Mouse (Mus musculus) gastrocnemius, adult 8-10 months (tissue): ENCODE results near the gene Med27. TPM values are rescaled to one million over a fixed set of nuclear protein-coding genes. Genes with fewer than 3 reads are reported as not detected.

Experiments
- DNase-seq, 2 experiments: peaks; one replicate each; pipeline ENCODE4 v3.0.0; 2022; ENCODE audit warnings: low spot score in 2 of 2
- total RNA-seq, 4 experiments: library from RNA; stranded (reverse); gene quantifications; 2 replicates each; pipeline ENCODE4 v1.2.4; 2022

The Med27 gene
- total RNA-seq, 4 experiments from 2014 or later, result 13.0 to 15.4 (median 14.6) TPM

DNA sequence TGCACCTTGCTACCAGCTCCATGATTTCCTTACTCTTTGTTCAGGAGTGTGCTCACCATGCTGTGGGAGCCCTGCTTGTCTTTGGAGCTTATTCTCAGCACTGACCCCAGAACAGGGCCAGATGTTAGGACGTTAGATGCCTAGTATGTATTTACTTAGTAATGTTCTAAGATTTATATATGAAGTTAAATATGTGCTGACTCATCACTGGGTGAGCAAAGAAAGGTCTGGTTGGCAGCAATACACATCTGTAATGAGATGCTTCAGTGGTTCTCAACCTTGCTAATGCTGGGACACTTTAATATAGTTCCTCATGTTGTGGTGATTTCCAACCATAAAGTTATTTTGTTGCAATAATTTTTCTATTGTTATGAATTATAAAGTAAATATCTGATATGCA lies 45.4 kb downstream of the Med27 start:
- no peak for DNase-seq

DNA sequence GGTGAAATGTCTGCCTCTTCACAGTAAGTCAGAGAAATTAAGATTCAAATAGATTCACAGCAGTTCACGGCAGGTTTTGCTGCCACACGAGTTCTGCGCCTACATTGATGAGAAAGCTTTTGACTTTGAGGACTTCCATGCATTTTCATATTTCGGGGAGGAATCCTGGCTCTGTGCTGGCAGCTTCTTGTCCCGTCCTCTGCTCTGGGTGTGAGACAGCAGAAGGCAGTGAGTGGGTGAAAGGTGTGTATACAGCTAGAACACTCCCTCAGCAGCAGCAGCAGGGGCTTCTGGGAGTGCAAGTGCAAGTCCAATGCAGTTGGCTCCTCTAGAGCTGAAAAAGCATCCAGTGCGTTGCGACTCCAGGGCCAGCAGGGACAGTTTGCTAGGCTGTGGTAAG lies 53.6 kb downstream of the Med27 start:
- DNase-seq, result no peak

DNA sequence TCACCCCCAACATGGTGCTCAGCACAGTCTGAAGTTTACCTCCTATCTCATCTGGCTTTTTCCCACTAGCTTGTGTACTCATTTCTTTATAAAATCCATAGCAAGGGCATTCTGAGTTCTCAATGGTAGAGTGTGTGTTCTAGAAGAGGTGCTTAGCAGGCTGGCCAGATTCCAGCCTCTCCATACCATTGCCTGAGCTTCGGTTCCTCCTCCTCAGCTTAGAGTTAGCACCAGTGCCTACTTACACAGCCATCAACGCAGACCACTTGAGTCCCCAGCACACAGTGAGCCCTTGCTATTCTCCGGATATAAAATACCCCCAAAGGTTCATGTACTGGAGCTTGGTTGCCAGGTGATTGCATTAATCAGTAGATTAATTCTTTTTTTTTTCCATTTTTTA lies 54.2 kb downstream of the Med27 start:
- no peak for DNase-seq

DNA sequence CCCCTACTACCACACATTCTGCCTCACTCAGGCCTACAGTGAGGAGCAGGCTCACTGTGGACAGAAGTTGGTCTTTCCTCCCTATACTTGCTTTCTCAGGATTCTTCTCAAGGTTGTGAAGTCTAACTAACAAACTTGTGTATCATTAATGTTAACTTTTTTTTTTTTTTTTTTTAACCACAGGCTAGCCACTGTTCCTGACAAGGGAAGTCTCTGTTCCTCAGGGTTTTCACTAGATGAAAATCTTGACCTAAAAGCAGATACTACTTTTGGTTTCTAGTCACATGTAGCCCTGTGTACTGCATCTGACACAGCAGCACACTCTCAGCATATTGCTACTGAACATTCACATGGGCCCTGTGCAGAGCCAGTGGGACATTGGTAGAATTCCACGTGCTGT lies 55.2 kb downstream of the Med27 start:
- DNase-seq, result no peak

GRCm38 (mm10) chr2:29402550-29403076 lies 56.0 kb downstream of the Med27 start:
- no peak for DNase-seq

GRCm38 (mm10) chr2:29403799-29404530 lies 57.3 kb downstream of the Med27 start:
- no peak for DNase-seq

DNA sequence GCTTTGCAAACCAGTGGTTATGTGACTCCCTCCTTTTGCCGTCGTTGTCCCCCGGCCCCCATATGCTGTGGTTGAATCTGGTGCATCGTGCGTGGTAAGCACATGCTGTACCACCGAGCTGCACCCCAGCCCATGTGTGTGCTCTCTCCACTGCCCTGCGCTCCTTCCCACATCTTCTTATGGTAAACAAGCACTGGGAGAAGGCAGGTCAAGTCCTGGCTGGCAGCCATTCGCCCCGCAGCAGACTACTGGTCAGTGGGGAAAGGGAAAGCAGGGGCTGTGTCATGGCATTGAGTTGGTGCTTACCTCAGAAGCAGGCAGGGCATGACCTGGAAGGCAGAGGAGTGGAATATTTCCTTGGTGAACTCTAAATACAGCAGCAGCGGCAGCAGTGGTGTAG lies 58.3 kb downstream of the Med27 start:
- peak in 1 of 2 experiments; percentile 12 for DNase-seq

- no peak for DNase-seq
Observed at GRCm38 (mm10) chr2:29405848-29406247, 59.2 kb downstream of the Med27 start.

DNA sequence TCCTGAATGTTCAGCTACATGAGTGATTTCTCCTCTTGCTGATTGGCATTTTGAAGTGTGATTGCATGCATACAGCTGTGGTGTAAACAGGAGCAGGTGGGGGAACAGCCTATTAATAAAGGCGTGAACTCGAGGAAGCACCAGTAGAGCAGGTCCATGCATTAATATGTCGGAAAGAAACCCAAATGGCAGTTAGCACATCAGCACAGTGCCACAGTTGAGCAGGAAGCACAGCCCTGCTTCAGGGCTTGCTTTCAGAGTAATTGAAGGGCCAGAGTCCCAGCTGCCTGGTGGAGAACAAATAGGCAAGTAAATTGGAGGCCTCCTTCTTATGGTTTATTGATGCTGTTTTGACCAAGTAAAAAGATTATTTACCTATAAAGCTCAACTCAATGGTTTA lies 60.7 kb downstream of the Med27 start:
- no peak for DNase-seq

- no peak for DNase-seq
Observed at GRCm38 (mm10) chr2:29407764-29408163, 61.1 kb downstream of the Med27 start.

DNA sequence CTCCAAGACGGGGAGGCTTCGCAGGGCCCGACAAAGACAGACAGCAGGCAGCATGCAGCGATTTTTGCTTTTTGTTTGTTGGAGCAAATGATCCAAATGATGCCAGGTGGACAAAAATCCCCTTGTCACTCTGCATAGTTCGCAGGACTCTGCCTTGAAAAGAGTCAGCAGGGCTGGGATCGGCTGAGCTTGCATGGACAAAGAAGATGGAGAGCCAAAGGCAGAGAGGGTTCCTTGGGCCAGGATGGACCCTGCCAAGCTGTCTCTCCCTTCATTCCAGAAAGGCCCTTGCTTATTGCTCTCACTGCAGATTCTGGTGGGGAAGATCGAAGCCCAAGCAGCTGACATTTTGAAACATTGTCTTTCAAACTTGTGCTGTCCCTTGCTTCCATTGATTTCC lies 64.3 kb downstream of the Med27 start:
- no peak for DNase-seq

GRCm38 (mm10) chr2:29412458-29412857 lies 65.8 kb downstream of the Med27 start:
- DNase-seq, result no peak

DNA sequence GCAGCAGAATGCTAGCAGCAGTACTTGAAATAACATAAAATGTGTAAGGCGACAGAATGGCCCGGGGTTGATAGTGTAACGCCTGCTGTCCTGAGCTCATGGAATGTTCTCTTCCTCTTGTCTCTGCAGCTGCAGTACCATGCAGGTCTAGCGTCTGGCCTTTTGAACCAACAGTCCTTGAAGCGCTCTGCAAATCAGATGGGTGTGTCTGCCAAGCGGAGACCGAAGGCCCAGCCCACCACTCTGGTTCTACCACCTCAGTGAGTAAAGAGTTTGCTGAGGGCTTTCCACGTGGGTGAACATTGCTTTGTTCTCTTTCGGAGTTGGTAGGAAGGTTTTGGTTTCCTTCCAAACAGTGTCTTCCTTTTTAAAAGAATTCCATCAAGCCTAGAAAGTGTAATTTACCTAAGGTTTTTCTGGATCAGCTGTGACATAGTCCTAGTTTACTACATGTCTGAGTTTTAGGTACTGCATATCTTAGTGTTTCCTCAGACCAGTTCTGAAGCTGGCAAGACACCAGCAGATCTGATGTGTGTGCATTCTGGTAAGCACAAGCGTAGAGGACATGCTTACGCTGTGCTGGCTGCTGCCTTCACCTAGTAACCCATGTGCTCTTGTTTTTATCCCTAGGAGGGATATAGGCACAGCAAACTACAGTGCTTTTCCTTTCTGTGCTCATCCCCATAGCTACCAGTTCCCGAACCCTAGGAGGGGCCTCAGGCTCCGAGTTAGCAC lies 66.8 kb downstream of the Med27 start:
- no peak for DNase-seq

GRCm38 (mm10) chr2:29414852-29415473 lies 68.3 kb downstream of the Med27 start:
- no peak for DNase-seq

GRCm38 (mm10) chr2:29418498-29418897 lies 71.9 kb downstream of the Med27 start:
- no peak for DNase-seq

DNA sequence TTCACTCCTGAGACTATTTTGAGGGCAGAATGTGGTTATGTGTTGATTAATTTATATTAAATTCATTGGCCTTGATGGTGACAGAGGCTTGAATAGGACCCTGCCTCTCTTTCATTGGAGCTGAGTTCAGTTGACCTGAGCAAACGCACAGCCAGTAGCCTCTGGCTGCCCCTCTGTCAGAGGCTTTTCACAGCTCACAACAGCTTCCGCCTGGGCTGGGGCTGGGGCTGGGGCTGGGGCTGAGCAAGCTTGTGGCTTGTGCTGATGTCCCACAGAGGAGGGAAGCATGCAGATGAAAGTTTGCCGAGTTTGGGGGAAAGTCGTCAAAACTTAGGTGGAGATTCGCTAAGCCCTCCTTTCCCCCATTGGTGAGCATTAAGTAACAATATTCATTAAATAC lies 72.8 kb downstream of the Med27 start:
- no peak for DNase-seq

GRCm38 (mm10) chr2:29419946-29420345 lies 73.3 kb downstream of the Med27 start:
- peak; percentile 52 to 63 for DNase-seq

GRCm38 (mm10) chr2:29422126-29422840 lies 75.7 kb downstream of the Med27 start:
- DNase-seq, result no peak

GRCm38 (mm10) chr2:29423059-29423458 lies 76.4 kb downstream of the Med27 start:
- no peak for DNase-seq

GRCm38 (mm10) chr2:29425386-29425785 lies 78.8 kb downstream of the Med27 start:
- DNase-seq, result no peak

DNA sequence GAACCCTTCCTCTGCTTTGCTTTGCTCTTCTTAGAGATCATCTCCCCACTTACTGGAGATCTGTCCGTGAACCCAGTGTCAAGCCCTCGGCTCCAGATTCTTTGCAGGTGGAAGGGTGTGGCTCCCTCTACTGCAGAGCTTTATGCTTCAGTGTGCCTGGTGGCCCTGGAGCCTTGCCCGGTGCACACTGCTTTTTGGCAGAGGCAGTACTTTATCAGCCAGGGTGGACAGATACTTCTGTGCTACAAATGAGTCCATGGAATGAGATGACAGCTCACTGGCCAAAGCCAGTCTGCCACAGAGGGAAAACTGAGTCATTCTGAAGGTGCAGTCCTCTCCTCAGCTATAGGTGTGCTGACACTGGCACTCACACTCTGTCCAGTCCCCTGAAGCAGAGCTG lies 80.1 kb downstream of the Med27 start:
- DNase-seq, result peak in 1 of 2 experiments; percentile 34

GRCm38 (mm10) chr2:29432565-29432964 lies 85.9 kb downstream of the Med27 start:
- no peak for DNase-seq
